In the genomic region with DNA sequence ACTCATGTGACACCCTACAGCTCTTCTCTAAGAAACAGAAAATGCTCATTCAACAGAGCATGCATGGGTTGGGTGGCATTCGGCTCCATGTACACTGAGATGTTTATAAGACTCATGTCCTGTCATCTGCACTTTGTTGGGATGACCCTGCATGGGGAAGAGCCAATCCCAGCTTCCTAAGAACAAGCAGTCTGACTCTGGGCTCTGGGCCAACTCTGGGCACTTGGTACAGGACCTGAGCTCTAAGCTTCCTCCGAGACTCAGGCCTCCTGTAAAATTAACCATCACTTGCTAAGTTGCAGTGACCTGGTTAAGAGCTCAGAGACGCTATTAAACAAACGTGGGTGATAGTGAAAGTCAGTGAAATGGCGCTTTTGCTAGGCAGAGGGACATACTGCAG, we compare ENCODE assay signal across 11 mouse cellular contexts. TPM values are rescaled to one million over a fixed set of nuclear protein-coding genes. Genes with fewer than 3 reads are reported as not detected.
DNase-seq lines count a peak whose midpoint lies in the region; ATAC-seq and TF ChIP-seq lines count a peak whose summit lies in the region.
"Had no signal": no experiment of that assay in that cellular context is flagged by ENCODE, and none has a peak within 500 bp of the region (broad histone marks: within the 10 kb centered on the region; RNA-seq: fewer than 3 reads in every experiment).

No protein-coding gene starts in this region.

- DNase-seq in gastrocnemius, postnatal 10 days = peak; percentile 45
- no peak for DNase-seq in gastrocnemius, adult 18-20 months (ENCODE audit: low spot score)
- DNase-seq in right cerebral cortex, postnatal 10 days (ENCODE audit: low spot score in 2 of 2) = peak; percentile 62 to 67
- DNase-seq in right cerebral cortex, postnatal 25 days = no peak
- peak; percentile 74 to 82 for DNase-seq in cerebellum, postnatal 10 days
- peak; percentile 83 for DNase-seq in lung, postnatal 14 days
- DNase-seq in limb, embryonic 10.5 days (ENCODE audit: low spot score) = no peak
- no peak for DNase-seq in stomach, postnatal 0 days (ENCODE audit: low spot score)
- DNase-seq: B cell, adult 2 months; midbrain, embryonic 14.5 days had no signal

- no peak for TF ChIP-seq CTCF in stomach, postnatal 0 days (IDR thresholded peaks at IDR 0.05; ENCODE audit: low read depth)

- no peaks in the 10 kb centered on the region for H3K27me3 ChIP-seq in limb, embryonic 10.5 days (ENCODE audit: low read depth, poor library complexity, severe bottlenecking)
- H3K27me3 ChIP-seq in stomach, postnatal 0 days (ENCODE audit: control insufficient read depth, insufficient read depth, low read length) = no peaks in the 10 kb centered on the region
- H3K27me3 ChIP-seq: limb, embryonic 15.5 days had no signal

- H3K27ac ChIP-seq in limb, embryonic 10.5 days = no peak overlapping the region
- H3K27ac ChIP-seq in stomach, postnatal 0 days (replicated peaks) = no peak overlapping the region
- H3K27ac ChIP-seq: limb, embryonic 15.5 days had no signal

- peaks cover 30% of the 10 kb centered on the region for H3K36me3 ChIP-seq in limb, embryonic 10.5 days
- no peaks in the 10 kb centered on the region for H3K36me3 ChIP-seq in stomach, postnatal 0 days (ENCODE audit: control insufficient read depth, insufficient read depth, low read length)
- H3K36me3 ChIP-seq: limb, embryonic 15.5 days had no signal

- H3K9ac ChIP-seq in stomach, postnatal 0 days (ENCODE audit: low read length) = no peak overlapping the region
- H3K9ac ChIP-seq: limb, embryonic 15.5 days had no signal

- no peak for TF ChIP-seq EP300 in stomach, postnatal 0 days (optimal IDR thresholded peaks at IDR 0.05)

- ATAC-seq in stomach, postnatal 0 days (ENCODE audit: low FRiP score, low TSS enrichment) = no peak

- H3K4me2 ChIP-seq in stomach, postnatal 0 days (replicated peaks; ENCODE audit: low read depth) = no peak overlapping the region
- H3K4me2 ChIP-seq: limb, embryonic 15.5 days had no signal

- 94% methylated on average over 5 of the region's 5 CpGs for WGBS in limb, embryonic 10.5 days
- 63% methylated on average over 5 of the region's 5 CpGs for WGBS in stomach, postnatal 0 days

- no peak overlapping the region for H3K4me3 ChIP-seq in limb, embryonic 10.5 days
- no peak overlapping the region for H3K4me3 ChIP-seq in stomach, postnatal 0 days (ENCODE audit: low read depth, low read length)
- H3K4me3 ChIP-seq: limb, embryonic 15.5 days had no signal

- no peaks in the 10 kb centered on the region for H3K4me1 ChIP-seq in limb, embryonic 10.5 days
- H3K4me1 ChIP-seq in stomach, postnatal 0 days (replicated peaks; ENCODE audit: control insufficient read depth, insufficient read depth) = no peaks in the 10 kb centered on the region

- H3K9me3 ChIP-seq in limb, embryonic 10.5 days (replicated peaks) = no peaks in the 10 kb centered on the region
- H3K9me3 ChIP-seq in stomach, postnatal 0 days (ENCODE audit: control insufficient read depth, low read length) = no peaks in the 10 kb centered on the region
- H3K9me3 ChIP-seq: limb, embryonic 15.5 days had no signal

RNA-seq across cellular contexts. Expression of gene Rnf144a, which starts 55.2 kb away (rescaled TPM):
- 10 to 100 TPM; 29.0 to 39.4 TPM for total RNA-seq in gastrocnemius, postnatal 10 days (2021)
- total RNA-seq in gastrocnemius, adult 18-20 months (2021) = 1 to 10 TPM; 2.9 to 4.4 TPM
- polyA plus RNA-seq in limb, embryonic 10.5 days (2016; fragmentation: Nextera tagmentation; extraction: Ambion mirVana) = 44.2 and 54.9 TPM in 2 replicates
- polyA plus RNA-seq in stomach, postnatal 0 days (2015; fragmentation: Nextera tagmentation; extraction: Ambion mirVana) = 5.0 and 5.9 TPM in 2 replicates

Comparison
In these comparisons a context has a peak if more than half of its experiments do, and no peak if none do; other contexts are left out.
1. DNase-seq: peak in gastrocnemius, postnatal 10 days (single experiment), right cerebral cortex, postnatal 10 days (2 of 2), cerebellum, postnatal 10 days (2 of 2) and lung, postnatal 14 days (single experiment); none in gastrocnemius, adult 18-20 months (single experiment), right cerebral cortex, postnatal 25 days (single experiment), limb, embryonic 10.5 days (single experiment) and stomach, postnatal 0 days (single experiment).
2. RNA of gene Rnf144a, which starts 55.2 kb away (total RNA-seq): 29.0 to 39.4 TPM in gastrocnemius, postnatal 10 days; 2.9 to 4.4 TPM in gastrocnemius, adult 18-20 months; every median in the first group is over 4 times any median in the second.